Mouse (Mus musculus) heart, postnatal 0 days (tissue): ENCODE measurements at regions not wholly inside any gene's neighbourhood (a gene's known extent, or its start where the extent isn't known, plus 50 kb on each side); places are given as distances from the start of the nearest gene placed in this dataset.

Experiments
- CTCF ChIP-seq: IDR thresholded peaks from 2 replicates; pipeline ENCODE4 v1.5.1; 2016; ENCODE audit warnings: antibody characterized with exemption, control low read depth, low read depth
- EP300 ChIP-seq: IDR thresholded peaks from 2 replicates; pipeline ENCODE4 v1.6.1; 2016; ENCODE audit warnings: antibody characterized with exemption, low read depth

DNA sequence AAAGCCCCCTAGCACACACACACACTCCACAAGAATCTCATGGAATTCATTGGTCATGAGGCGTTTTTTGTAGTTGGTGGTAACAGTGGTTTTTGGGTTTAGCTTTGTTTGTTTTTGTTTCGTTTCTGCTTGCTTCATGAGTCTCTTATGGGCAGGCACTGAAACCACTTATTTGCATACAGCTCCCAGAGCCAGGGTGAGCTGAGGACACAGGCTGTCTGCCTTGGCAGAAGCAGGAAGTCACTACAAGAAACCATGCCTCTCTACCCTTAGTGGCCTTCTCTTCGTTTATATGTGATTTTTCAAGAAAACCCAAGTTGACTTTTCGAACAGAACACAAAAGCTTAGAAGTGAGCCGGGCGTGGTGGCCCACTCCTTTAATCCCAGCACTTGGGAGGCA lies 178.8 kb downstream of the Pfkfb3 start:
- TF ChIP-seq EP300 (no peak), CTCF (no peak)
